Mouse (Mus musculus) CH12.LX (cell line): ENCODE data around the gene Atg5. TPM values are rescaled to one million over a fixed set of nuclear protein-coding genes. Genes with fewer than 3 reads are reported as not detected.
"Not testable (repeated sequence)": the region's sequence is repeated elsewhere in the genome, so short reads cannot be mapped to it uniquely, and the experiment has no call there.

Experiments
- DNase-seq: peaks from one replicate; pipeline ENCODE4 v3.0.0-alpha.2; 2013; ENCODE audit errors: extremely low read depth
- H3K27ac ChIP-seq: 2 replicates; pipeline ENCODE4 v1.5.1; 2012; ENCODE audit warnings: low read depth, mild to moderate bottlenecking, control low read depth, moderate library complexity; ENCODE audit not compliant: insufficient read depth
- H3K27me3 ChIP-seq: replicated peaks from 2 replicates; pipeline ENCODE3; 2012; ENCODE audit warnings: inconsistent platforms
- H3K36me3 ChIP-seq, 2 experiments: replicated peaks in 1 of 2; 2 replicates each; pipeline versions ENCODE3 to v1.6.1; 2012; ENCODE audit warnings: inconsistent platforms in 1 of 2, low read length in 1 of 2, mild to moderate bottlenecking in 1 of 2, mixed read lengths in 1 of 2, moderate library complexity in 1 of 2; ENCODE audit not compliant: control insufficient read depth in 1 of 2, insufficient read depth in 1 of 2
- H3K4me1 ChIP-seq, 2 experiments: 2 replicates each; pipeline ENCODE4 v1.6.1; 2012; ENCODE audit warnings: inconsistent platforms in 1 of 2, moderate library complexity in 1 of 2; ENCODE audit not compliant: insufficient read depth in 2 of 2, control insufficient read depth in 1 of 2
- H3K4me2 ChIP-seq: 2 replicates; pipeline ENCODE4 v1.6.1; 2012; ENCODE audit warnings: low read depth, mild to moderate bottlenecking, control low read depth; ENCODE audit not compliant: poor library complexity, insufficient read depth, severe bottlenecking
- H3K4me3 ChIP-seq, 3 experiments: fragments of 150-350 bp in 1 of 3; sonication (generic) in 1 of 3; replicated peaks in 1 of 3; 2 replicates each; pipeline versions ENCODE3 to v1.5.1; 2011 to 2012; ENCODE audit warnings: low read depth in 2 of 3, low read length in 2 of 3, mild to moderate bottlenecking in 2 of 3, moderate library complexity in 2 of 3, control low read depth in 1 of 3, improper control_type of control experiment in 1 of 3, inconsistent platforms in 1 of 3, mixed read lengths in 1 of 3; ENCODE audit not compliant: poor library complexity in 1 of 3
- H3K79me2 ChIP-seq: replicated peaks from 2 replicates; pipeline ENCODE4 v1.6.1; 2012; ENCODE audit warnings: mild to moderate bottlenecking, moderate library complexity; ENCODE audit not compliant: control insufficient read depth, poor library complexity, insufficient read depth, severe bottlenecking; ENCODE audit errors: extremely low read depth
- H3K9ac ChIP-seq: 2 replicates; pipeline ENCODE4 v1.6.1; 2012; ENCODE audit warnings: low read depth, mild to moderate bottlenecking, control low read depth, moderate library complexity; ENCODE audit not compliant: insufficient read depth
- H3K9me3 ChIP-seq: replicated peaks from 2 replicates; pipeline ENCODE3; 2012; ENCODE audit warnings: low read length, inconsistent platforms, mixed read lengths
- CHD1 ChIP-seq: IDR thresholded peaks from 2 replicates; pipeline ENCODE4 v1.6.1; 2012; ENCODE audit warnings: low read depth, low read length, improper control_type of control experiment, inconsistent platforms
- CTCF ChIP-seq, 2 experiments: IDR thresholded peaks in 1 of 2; conservative IDR thresholded peaks in 1 of 2; 2 replicates each; pipeline ENCODE4 v1.5.1; 2011 to 2012; ENCODE audit warnings: low read depth in 2 of 2, low read length in 2 of 2, improper control_type of control experiment in 1 of 2, inconsistent platforms in 1 of 2, mild to moderate bottlenecking in 1 of 2, moderate library complexity in 1 of 2
- GABPA ChIP-seq: IDR thresholded peaks from 2 replicates; pipeline ENCODE4 v1.6.1; 2012; ENCODE audit warnings: low read depth, low read length, improper control_type of control experiment, inconsistent platforms; ENCODE audit not compliant: insufficient replicate concordance
- HCFC1 ChIP-seq: IDR thresholded peaks from 2 replicates; pipeline ENCODE4 v1.6.1; 2012; ENCODE audit warnings: low read depth, mild to moderate bottlenecking, inconsistent platforms, low read length, improper control_type of control experiment
- JUN ChIP-seq: IDR thresholded peaks from 2 replicates; pipeline ENCODE4 v1.6.1; 2011; ENCODE audit warnings: low read depth, mild to moderate bottlenecking, low read length, improper control_type of control experiment, moderate library complexity; ENCODE audit not compliant: insufficient read depth
- MAZ ChIP-seq: IDR thresholded peaks from 2 replicates; pipeline ENCODE4 v1.6.1; 2012; ENCODE audit warnings: low read depth, mild to moderate bottlenecking, inconsistent platforms, low read length, improper control_type of control experiment, moderate library complexity
- MEF2A ChIP-seq: IDR thresholded peaks from 2 replicates; pipeline ENCODE4 v1.6.1; 2014; ENCODE audit warnings: low read depth, mild to moderate bottlenecking, inconsistent platforms, low read length, improper control_type of control experiment, borderline replicate concordance
- MYC ChIP-seq: IDR thresholded peaks from 2 replicates; pipeline ENCODE4 v1.6.1; 2011; ENCODE audit warnings: low read depth, mild to moderate bottlenecking, improper control_type of control experiment, low read length
- NELFE ChIP-seq: IDR thresholded peaks from 2 replicates; pipeline ENCODE4 v1.6.1; 2011; ENCODE audit warnings: low read depth, low read length, improper control_type of control experiment
- PAX5 ChIP-seq: IDR thresholded peaks from 2 replicates; pipeline ENCODE4 v1.6.1; 2012; ENCODE audit warnings: low read length, inconsistent platforms, mixed read lengths
- POLR2A ChIP-seq: IDR thresholded peaks from 2 replicates; pipeline ENCODE4 v1.6.1; 2011; ENCODE audit warnings: low read depth, mild to moderate bottlenecking, improper control_type of control experiment, low read length
- POLR2AphosphoS2 ChIP-seq: IDR thresholded peaks from 2 replicates; pipeline ENCODE4 v1.6.1; 2011; ENCODE audit warnings: low read depth, low read length, improper control_type of control experiment
- RAD21 ChIP-seq: IDR thresholded peaks from 2 replicates; pipeline ENCODE4 v1.6.1; 2011; ENCODE audit warnings: low read depth, mild to moderate bottlenecking, low read length, improper control_type of control experiment, moderate library complexity
- SIN3A ChIP-seq: IDR thresholded peaks from 2 replicates; pipeline ENCODE4 v1.6.1; 2012; ENCODE audit warnings: low read length, improper control_type of control experiment, inconsistent platforms
- SMC3 ChIP-seq: IDR thresholded peaks from 2 replicates; pipeline ENCODE4 v1.6.1; 2011; ENCODE audit warnings: low read depth, low read length, improper control_type of control experiment
- TBP ChIP-seq: conservative IDR thresholded peaks from 2 replicates; pipeline ENCODE4 v1.6.1; 2011; ENCODE audit warnings: low read depth, low read length, improper control_type of control experiment
- TCF12 ChIP-seq: IDR thresholded peaks from 2 replicates; pipeline ENCODE4 v1.6.1; 2014; ENCODE audit warnings: low read depth, mild to moderate bottlenecking, inconsistent platforms, low read length, improper control_type of control experiment
- UBTF ChIP-seq: IDR thresholded peaks from 2 replicates; pipeline ENCODE4 v1.6.1; 2012; ENCODE audit warnings: low read depth, mild to moderate bottlenecking, inconsistent platforms, low read length, improper control_type of control experiment, moderate library complexity
- USF2 ChIP-seq: conservative IDR thresholded peaks from 2 replicates; pipeline ENCODE4 v1.6.1; 2011; ENCODE audit warnings: low read depth, low read length, improper control_type of control experiment
- dilution Hi-C: fragments of 300-500 bp; cut with MboI; formaldehyde crosslinking; loops from 2 replicates; pipeline ENCODE4 v1.14.3; 2020; ENCODE audit warnings: low sequenced_read_pairs; ENCODE audit not compliant: extremely low pct_unique_long_range_greater_than_20kb, extremely low pct_ligation_motif_present
- in situ Hi-C: fragments of 300-500 bp; cut with MboI; formaldehyde crosslinking; loops from 3 replicates; pipeline ENCODE4 v1.14.3; 2019; ENCODE audit warnings: low sequenced_read_pairs, low pct_ligation_motif_present, low pct_unique_long_range_greater_than_20kb, mixed read lengths
- polyA plus RNA-seq: library from polyadenylated mRNA; unstranded; fragments of >175 nt; gene quantifications from 2 replicates; pipeline ENCODE4 v1.2.1, GENCODE M21; 2012; ENCODE audit warnings: low read depth; ENCODE audit not compliant: insufficient read length
- total RNA-seq, 2 experiments: library from RNA; depleted of rRNA; stranded (reverse); fragments of 300-350 nt in 1 of 2; fragments of >200 nt in 1 of 2; gene quantifications; 2 replicates each; pipeline ENCODE4 v1.2.3; 2012 to 2014

Gene Atg5
- total and polyA plus RNA-seq, 3 experiments = 15.6 to 47.5 (median 34.7) TPM

GRCm38 (mm10) chr10:44235298-44235697 is 32.9 kb upstream of the Atg5 start:
- H3K27ac ChIP-seq, dilution Hi-C loops: not testable (repeated sequence)
- TF ChIP-seq RAD21 (peak; percentile 28), CTCF (conservative IDR thresholded peaks at IDR 0.05 in 1 of 2, IDR thresholded peaks at IDR 0.05 in 1 of 2; ENCODE audit: low read depth in 2 of 2, low read length in 2 of 2) (peak in 1 of 2 experiments; percentile 47; a peak in 2 of 4 replicates)
- TF ChIP-seq, all 38 proteins: peak for 2; not testable (repeated sequence) for 36
- H3K4me1 ChIP-seq, H3K9ac ChIP-seq, H3K27me3 ChIP-seq, H3K4me3 ChIP-seq, in situ Hi-C loops, H3K79me2 ChIP-seq, H3K9me3 ChIP-seq, DNase-seq, H3K4me2 ChIP-seq, H3K36me3 ChIP-seq: not testable (repeated sequence)

DNA sequence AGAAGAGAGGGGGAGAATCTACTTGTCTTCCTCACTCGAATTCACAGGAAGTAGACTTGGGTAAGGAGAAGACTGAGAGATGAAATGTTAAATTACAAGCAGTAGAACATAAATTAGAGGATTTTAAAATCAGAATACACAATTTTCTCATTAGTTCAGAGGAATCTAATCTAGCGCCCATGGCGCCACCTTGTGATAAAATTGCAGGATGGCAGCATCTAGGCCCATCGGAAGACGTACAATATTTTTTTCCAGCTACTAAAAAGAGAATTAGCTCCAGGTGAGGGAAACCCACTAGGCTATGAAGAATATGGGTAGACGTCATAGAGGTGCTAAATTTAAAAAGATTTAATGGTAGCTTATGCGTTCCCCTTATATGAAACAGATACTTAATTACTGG is 11.5 kb upstream of the Atg5 start:
- H3K9ac ChIP-seq = no peak overlapping the region
- in situ Hi-C loops (no loop called here), dilution Hi-C loops (no loop called here)
- no peak overlapping the region for H3K4me2 ChIP-seq
- no peaks in the 10 kb centered on the region for H3K9me3 ChIP-seq
- TF ChIP-seq CHD1 (no peak), SMC3 (peak; percentile 17; the same call in 1 of the 2 replicates), GABPA (no peak), CTCF (conservative IDR thresholded peaks at IDR 0.05 in 1 of 2, IDR thresholded peaks at IDR 0.05 in 1 of 2; ENCODE audit: low read depth in 2 of 2, low read length in 2 of 2) (peak; percentile 40 to 62; a peak in 3 of 4 replicates), POLR2A (no peak), MEF2A (no peak), SIN3A (no peak), TCF12 (no peak), MAZ (no peak), UBTF (no peak), TBP (no peak), MYC (no peak), POLR2AphosphoS2 (no peak), NELFE (no peak), HCFC1 (no peak), JUN (no peak), RAD21 (peak; percentile 32), PAX5 (no peak), USF2 (no peak)
- TF ChIP-seq, all 38 proteins: peak for 3
- Histone ChIP-seq H3K27ac (no peak overlapping the region), H3K4me1 (no peaks in the 10 kb centered on the region), H3K27me3 (no peaks in the 10 kb centered on the region), H3K4me3 (no peak overlapping the region), H3K36me3 (no peaks in the 10 kb centered on the region), H3K79me2 (no peaks in the 10 kb centered on the region)
- DNase-seq = peak; percentile 32
